Comparison of ENCODE assay signal across 8 mouse cellular contexts in genomic region chr9:72274677-72275076, GRCm38 (mm10). TPM values are rescaled to one million over a fixed set of nuclear protein-coding genes. Genes with fewer than 3 reads are reported as not detected.
DNase-seq lines count a peak whose midpoint lies in the region; ATAC-seq lines count a peak whose summit lies in the region.

Gene Zfp280d (plus strand): TSS chr9:72274860.

- peak within 1 kb of the TSS; percentile 60 for H3K4me3 ChIP-seq in hindbrain, embryonic 15.5 days

- H3K36me3 ChIP-seq in hindbrain, embryonic 15.5 days: no peaks in the 10 kb centered on the region

- peak within 1 kb of the TSS; percentile 98 for H3K27ac ChIP-seq in hindbrain, embryonic 15.5 days (replicated peaks)

- peak; percentile 99 for ATAC-seq in hindbrain, embryonic 15.5 days (ENCODE audit: low FRiP score, low read depth)

- peaks cover 17% of the 10 kb centered on the region for H3K4me1 ChIP-seq in hindbrain, embryonic 15.5 days (replicated peaks)

- H3K4me2 ChIP-seq in hindbrain, embryonic 15.5 days: peak within 1 kb of the TSS; percentile 67

- H3K9me3 ChIP-seq in hindbrain, embryonic 15.5 days: no peaks in the 10 kb centered on the region

- DNase-seq in R1 (ENCODE audit: low read depth, low spot score): peak; percentile 89
- peak; percentile 94 to 96 for DNase-seq in cerebellum, postnatal 25 days
- peak; percentile 86 to 88 for DNase-seq in frontal cortex, postnatal 36 days (ENCODE audit: low spot score in 2 of 2)
- peak; percentile 86 for DNase-seq in left cerebral cortex, adult 11 months (ENCODE audit: low spot score)
- DNase-seq in lung, postnatal 4 days: peak; percentile 93 to 97
- peak; percentile 85 for DNase-seq in retina, postnatal 7 days (ENCODE audit: low read depth, low spot score)
- DNase-seq in urinary bladder, adult 2 months (ENCODE audit: low spot score): peak; percentile 87

- H3K27me3 ChIP-seq in hindbrain, embryonic 15.5 days: no peaks in the 10 kb centered on the region

- WGBS in hindbrain, embryonic 15.5 days: 1% methylated on average over 41 of the region's 57 CpGs

- peak within 1 kb of the TSS; percentile 81 for H3K9ac ChIP-seq in hindbrain, embryonic 15.5 days

RNA-seq across cellular contexts. Expression of gene Zfp280d, which starts in this region (rescaled TPM):
- polyA plus RNA-seq in hindbrain, embryonic 15.5 days (2015; fragmentation: Nextera tagmentation; extraction: Ambion mirVana): 35.1 and 36.0 TPM in 2 replicates
- polyA plus RNA-seq in urinary bladder, adult 2 months (2012; rRNA removed): 36.2 and 41.0 TPM in 2 replicates

Comparison
In these comparisons a context has a peak if more than half of its experiments do, and no peak if none do; other contexts are left out.
1. Peak in every context shown above with its lines: DNase-seq, ATAC-seq, H3K4me3 ChIP-seq and H3K27ac ChIP-seq.